Mouse (Mus musculus) erythroblast, adult 5-6 weeks (primary cell): ENCODE data around the gene Myl9. TPM values are rescaled to one million over a fixed set of nuclear protein-coding genes. Genes with fewer than 3 reads are reported as not detected.
"Not testable (repeated sequence)": the region's sequence is repeated elsewhere in the genome, so short reads cannot be mapped to it uniquely, and the experiment has no call there.

Source experiments
- ATAC-seq: replicated peaks from 2 replicates; pipeline ENCODE4 v1.8.0; 2016; ENCODE audit warnings: moderate number of reproducible peaks, mild to moderate bottlenecking, moderate TSS enrichment, inconsistent platforms; ENCODE audit not compliant: poor library complexity, low FRiP score, severe bottlenecking
- total RNA-seq, 2 experiments: library from RNA; stranded (forward) in 1 of 2; stranded (reverse) in 1 of 2; fragments of 150-400 nt in 1 of 2; fragments of 200-764, 138-1000 nt in 1 of 2; gene quantifications; 2 replicates each; pipeline versions ENCODE4 v1.2.3 to v1.2.4; 2015 to 2017; ENCODE audit warnings: low replicate concordance in 2 of 2

The Myl9 gene
- total RNA-seq, 2 experiments from 2014 or later: 0.60 to 4.4 TPM

- no peak for ATAC-seq
Observed at GRCm38 (mm10) chr2:156782481-156783348, 7.5 kb downstream of the Myl9 start.

- no peak for ATAC-seq
Observed at GRCm38 (mm10) chr2:156783349-156783728, 8.1 kb downstream of the Myl9 start.

- ATAC-seq: no peak
Observed at GRCm38 (mm10) chr2:156784016-156784585, 8.9 kb downstream of the Myl9 start.

GRCm38 (mm10) chr2:156784891-156785290 is 9.7 kb downstream of the Myl9 start:
- ATAC-seq: no peak

GRCm38 (mm10) chr2:156786369-156786768 is 11.1 kb downstream of the Myl9 start:
- not testable (repeated sequence) for ATAC-seq

GRCm38 (mm10) chr2:156787090-156787775 is 12.0 kb downstream of the Myl9 start:
- no peak for ATAC-seq

- no peak for ATAC-seq
Observed at GRCm38 (mm10) chr2:156787776-156788105, 12.5 kb downstream of the Myl9 start.

GRCm38 (mm10) chr2:156788836-156789235 is 13.6 kb downstream of the Myl9 start:
- no peak for ATAC-seq

GRCm38 (mm10) chr2:156798516-156798915 is 23.3 kb downstream of the Myl9 start:
- ATAC-seq: no peak

GRCm38 (mm10) chr2:156801045-156801444 is 25.8 kb downstream of the Myl9 start:
- ATAC-seq: no peak

- ATAC-seq: not testable (repeated sequence)
Observed at GRCm38 (mm10) chr2:156802116-156802515, 26.9 kb downstream of the Myl9 start.

GRCm38 (mm10) chr2:156803698-156804372 is 28.6 kb downstream of the Myl9 start:
- no peak for ATAC-seq

- peak; percentile 82 for ATAC-seq
Observed at GRCm38 (mm10) chr2:156804589-156804988, 29.4 kb downstream of the Myl9 start.

GRCm38 (mm10) chr2:156806886-156807285 is 31.7 kb downstream of the Myl9 start:
- ATAC-seq: no peak

GRCm38 (mm10) chr2:156809579-156809978 is 34.4 kb downstream of the Myl9 start:
- ATAC-seq: 0 out of 2 replicates have a peak, but pooled peaks have one; percentile 53

GRCm38 (mm10) chr2:156810716-156811115 is 35.5 kb downstream of the Myl9 start:
- ATAC-seq: no peak

- no peak for ATAC-seq
Observed at GRCm38 (mm10) chr2:156811556-156811955, 36.3 kb downstream of the Myl9 start.

- ATAC-seq: no peak
Observed at GRCm38 (mm10) chr2:156814344-156814801, 39.2 kb downstream of the Myl9 start.

GRCm38 (mm10) chr2:156814893-156815292 is 39.7 kb downstream of the Myl9 start:
- no peak for ATAC-seq

- no peak for ATAC-seq
Observed at GRCm38 (mm10) chr2:156815412-156815811, 40.2 kb downstream of the Myl9 start.
